Mouse (Mus musculus) neural tube, embryonic 11.5 days (tissue): ENCODE results near the gene Fgr. TPM values are rescaled to one million over a fixed set of nuclear protein-coding genes. Genes with fewer than 3 reads are reported as not detected.

Experiments used
- ATAC-seq: fragments of 200-750 bp; cut with Nextera tagmentation; 2 replicates; pipeline ENCODE4 v1.8.0; 2017; ENCODE audit warnings: moderate number of reproducible peaks, mild to moderate bottlenecking, moderate TSS enrichment, moderate library complexity; ENCODE audit not compliant: insufficient read depth, low FRiP score, low TSS enrichment
- DNase-seq: peaks from one replicate; pipeline ENCODE4 v3.0.0-alpha.2; 2015; ENCODE audit warnings: low spot score
- H3K27ac ChIP-seq: fragments of 300-500 bp; sonication (generic); 2 replicates; pipeline ENCODE4 v1.5.1; 2014; ENCODE audit warnings: low read depth, mild to moderate bottlenecking, low read length
- H3K27me3 ChIP-seq: fragments of 300-500 bp; sonication (generic); 2 replicates; pipeline ENCODE4 v1.6.1; 2014; ENCODE audit warnings: mild to moderate bottlenecking, low read length, mixed read lengths; ENCODE audit not compliant: control insufficient read depth, insufficient read depth
- H3K36me3 ChIP-seq: fragments of 300-500 bp; sonication (generic); 2 replicates; pipeline ENCODE4 v1.6.1; 2014; ENCODE audit warnings: mild to moderate bottlenecking, low read length, moderate library complexity, mixed read lengths; ENCODE audit not compliant: control insufficient read depth, insufficient read depth
- H3K4me1 ChIP-seq: fragments of 300-500 bp; sonication (generic); 2 replicates; pipeline ENCODE4 v1.6.1; 2014; ENCODE audit warnings: low read length, mixed read lengths; ENCODE audit not compliant: control insufficient read depth, insufficient read depth
- H3K4me2 ChIP-seq: fragments of 300-500 bp; sonication (generic); 2 replicates; pipeline ENCODE4 v1.6.1; 2014; ENCODE audit warnings: low read depth, mild to moderate bottlenecking, moderate library complexity
- H3K4me3 ChIP-seq: fragments of 300-500 bp; sonication (generic); 2 replicates; pipeline ENCODE4 v1.5.1; 2014; ENCODE audit warnings: low read depth, low read length
- H3K9ac ChIP-seq: fragments of 300-500 bp; sonication (generic); 2 replicates; pipeline ENCODE4 v1.6.1; 2014; ENCODE audit warnings: mild to moderate bottlenecking, low read length
- H3K9me3 ChIP-seq: fragments of 300-500 bp; sonication (generic); 2 replicates; pipeline ENCODE4 v1.6.1; 2016; ENCODE audit warnings: low read length; ENCODE audit not compliant: control insufficient read depth
- WGBS: fragments of 180-500 bp; shearing (Covaris S2); extraction: QIAGEN DNeasy Blood & Tissue Kit; methylation state at CpG from one replicate; pipeline ENCODE4 v1.1.7; 2014; 5-methylcytosine and 5-hydroxymethylcytosine counted together
- polyA plus RNA-seq: library from polyadenylated mRNA; unstranded; fragments of >200 nt; fragmentation: Nextera tagmentation; extraction: Ambion mirVana; gene quantifications from 2 replicates; pipeline ENCODE4 v1.2.1, GENCODE M21; 2014

Gene Fgr
- polyA plus RNA-seq, 1 experiment from 2014 or later: 0.24 TPM

GRCm38 (mm10) chr4:133009676-133010075 lies 35.8 kb downstream of the Fgr start:
- peaks cover 13% of the 10 kb centered on the region for H3K27me3 ChIP-seq
- DNase-seq (no peak), ATAC-seq (no peak)
- H3K9me3 ChIP-seq: no peaks in the 10 kb centered on the region
- 64% methylated on average over 5 of the region's 5 CpGs for WGBS
- H3K27ac ChIP-seq: no peak overlapping the region
- no peak overlapping the region for H3K4me2 ChIP-seq
- H3K36me3 ChIP-seq: no peaks in the 10 kb centered on the region
- no peak overlapping the region for H3K4me3 ChIP-seq
- peaks cover 22% of the 10 kb centered on the region for H3K4me1 ChIP-seq
- H3K9ac ChIP-seq: no peak overlapping the region

- Histone ChIP-seq H3K36me3 (no peaks in the 10 kb centered on the region), H3K9me3 (no peaks in the 10 kb centered on the region), H3K9ac (no peak overlapping the region), H3K27me3 (peaks cover 13% of the 10 kb centered on the region), H3K27ac (0 out of 2 replicates have a peak overlapping the region, but pooled peaks have one; percentile 27), H3K4me1 (peaks cover 30% of the 10 kb centered on the region), H3K4me3 (peak overlapping the region; percentile 95), H3K4me2 (peak overlapping the region; percentile 87)
- ATAC-seq (no peak), DNase-seq (no peak)
- 1% methylated on average over 17 of the region's 17 CpGs for WGBS
Observed at GRCm38 (mm10) chr4:133010611-133011010, 36.7 kb downstream of the Fgr start.

GRCm38 (mm10) chr4:133011028-133011820 lies 37.3 kb downstream of the Fgr start, which contains the start of gene Ahdc1:
TSS of gene Ahdc1 (plus strand) at chr4:133011260.
- DNase-seq: peak; percentile 95
- H3K27me3 ChIP-seq: peaks cover 13% of the 10 kb centered on the region
- WGBS: under 1% methylated on average over 63 of the region's 66 CpGs
- ATAC-seq: peak; percentile 78
- H3K27ac ChIP-seq: peak within 1 kb of the TSS; percentile 81
- peak within 1 kb of the TSS; percentile 87 for H3K4me2 ChIP-seq
- H3K4me3 ChIP-seq: peak within 1 kb of the TSS; percentile 95
- H3K36me3 ChIP-seq: no peaks in the 10 kb centered on the region
- no peaks in the 10 kb centered on the region for H3K9me3 ChIP-seq
- H3K9ac ChIP-seq: peak within 1 kb of the TSS; percentile 98
- peaks cover 37% of the 10 kb centered on the region for H3K4me1 ChIP-seq

- DNase-seq: peak; percentile 59
- H3K9me3 ChIP-seq: no peaks in the 10 kb centered on the region
- peaks cover 13% of the 10 kb centered on the region for H3K27me3 ChIP-seq
- H3K4me2 ChIP-seq: peak overlapping the region; percentile 87
- no peak for ATAC-seq
- peak overlapping the region; percentile 81 for H3K27ac ChIP-seq
- peaks cover 45% of the 10 kb centered on the region for H3K4me1 ChIP-seq
- peak overlapping the region; percentile 95 for H3K4me3 ChIP-seq
- H3K36me3 ChIP-seq: no peaks in the 10 kb centered on the region
- WGBS: 2% methylated on average over 30 of the region's 84 CpGs
- peak overlapping the region; percentile 98 for H3K9ac ChIP-seq
Observed at GRCm38 (mm10) chr4:133011821-133012775, 38.2 kb downstream of the Fgr start.

GRCm38 (mm10) chr4:133012776-133013265 lies 38.9 kb downstream of the Fgr start:
- Histone ChIP-seq H3K4me1 (peaks cover 46% of the 10 kb centered on the region), H3K27ac (peak overlapping the region; percentile 81), H3K27me3 (peaks cover 13% of the 10 kb centered on the region), H3K9ac (peak overlapping the region; percentile 98), H3K4me2 (peak overlapping the region; percentile 87), H3K9me3 (no peaks in the 10 kb centered on the region), H3K36me3 (no peaks in the 10 kb centered on the region), H3K4me3 (peak overlapping the region; percentile 95)
- DNase-seq (peak; percentile 50), ATAC-seq (no peak)
- under 1% methylated on average over 17 of the region's 17 CpGs for WGBS

GRCm38 (mm10) chr4:133013266-133013891 lies 39.5 kb downstream of the Fgr start:
- H3K4me2 ChIP-seq: peak overlapping the region; percentile 87
- H3K4me1 ChIP-seq: peaks cover 41% of the 10 kb centered on the region
- DNase-seq (no peak), ATAC-seq (no peak)
- peak overlapping the region; percentile 81 for H3K27ac ChIP-seq
- H3K36me3 ChIP-seq: no peaks in the 10 kb centered on the region
- H3K4me3 ChIP-seq: peak overlapping the region; percentile 95
- peaks cover 13% of the 10 kb centered on the region for H3K27me3 ChIP-seq
- H3K9me3 ChIP-seq: no peaks in the 10 kb centered on the region
- 6% methylated on average over 11 of the region's 18 CpGs for WGBS
- peak overlapping the region; percentile 98 for H3K9ac ChIP-seq

- no peak overlapping the region for H3K27ac ChIP-seq
- 33% methylated on average over 5 of the region's 5 CpGs for WGBS
Observed at GRCm38 (mm10) chr4:133014088-133014487, 40.2 kb downstream of the Fgr start.

More at GRCm38 (mm10) chr4:133014088-133014487, 40.2 kb downstream of the Fgr start:
- peaks cover 13% of the 10 kb centered on the region for H3K27me3 ChIP-seq
- no peaks in the 10 kb centered on the region for H3K36me3 ChIP-seq
- no peak for ATAC-seq
- no peaks in the 10 kb centered on the region for H3K9me3 ChIP-seq
- H3K4me1 ChIP-seq: peaks cover 42% of the 10 kb centered on the region
- H3K9ac ChIP-seq: no peak overlapping the region
- peak overlapping the region; percentile 95; the same call in 1 of the 2 replicates for H3K4me3 ChIP-seq
- peak overlapping the region; percentile 87; the same call in 1 of the 2 replicates for H3K4me2 ChIP-seq
- DNase-seq: no peak
